Mouse (Mus musculus): ENCODE data around the gene Rpgr. TPM values are rescaled to one million over a fixed set of nuclear protein-coding genes. Genes with fewer than 3 reads are reported as not detected.
A peak's percentile ranks its signal among the peaks of the same experiment; 100 is the strongest.

Rpgr gene
- 9.5 and 10.0 TPM in 2 replicates for polyA plus RNA-seq (2015; fragmentation: Nextera tagmentation; extraction: Ambion mirVana)

- H3K9ac ChIP-seq = peak within 1 kb of the TSS; percentile 31; the same call in 1 of the 2 replicates
These were observed at the start of gene Rpgr for GRCm38 (mm10) chrX:10216410-10216949. Gene Rpgr, minus strand, starts transcription at chrX:10216920.

GRCm38 (mm10) chrX:10258260-10258659 is 41.5 kb upstream of the Rpgr start:
- Histone ChIP-seq H3K9ac (no peak overlapping the region), H3K9me3 (no peaks in the 10 kb centered on the region), H3K4me3 (no peak overlapping the region), H3K4me1 (no peaks in the 10 kb centered on the region), H3K4me2 (no peak overlapping the region), H3K27me3 (no peaks in the 10 kb centered on the region), H3K36me3 (no peaks in the 10 kb centered on the region), H3K27ac (no peak overlapping the region)
- WGBS = 75% methylated on average over 5 of the region's 5 CpGs
- ATAC-seq (ENCODE audit: insufficient number of reproducible peaks, low FRiP score, low TSS enrichment, low read depth) = no peak

More at GRCm38 (mm10) chrX:10216410-10216949, at the start of gene Rpgr:
- H3K9me3 ChIP-seq = no peaks in the 10 kb centered on the region
- H3K36me3 ChIP-seq = no peaks in the 10 kb centered on the region
- peak within 1 kb of the TSS; percentile 26; the same call in 1 of the 2 replicates for H3K4me2 ChIP-seq
- H3K27ac ChIP-seq = peak within 1 kb of the TSS; percentile 80
- peak within 1 kb of the TSS; percentile 56 for H3K4me3 ChIP-seq
- H3K27me3 ChIP-seq = no peaks in the 10 kb centered on the region
- WGBS = 11% methylated on average over 44 of the region's 47 CpGs
- ATAC-seq (ENCODE audit: insufficient number of reproducible peaks, low FRiP score, low TSS enrichment, low read depth) = peak; percentile 98
- no peaks in the 10 kb centered on the region for H3K4me1 ChIP-seq

- H3K27me3 ChIP-seq = no peaks in the 10 kb centered on the region
- no peak for ATAC-seq (ENCODE audit: insufficient number of reproducible peaks, low FRiP score, low TSS enrichment, low read depth)
- 67% methylated on average over 1 of the region's 1 CpGs for WGBS
These were observed 41.1 kb upstream of the Rpgr start for GRCm38 (mm10) chrX:10257774-10258173.

GRCm38 (mm10) chrX:10251852-10252504 is 35.3 kb upstream of the Rpgr start, which contains the start of gene Otc:
Gene Otc, plus strand, starts transcription at chrX:10252305.
- no peaks in the 10 kb centered on the region for H3K4me1 ChIP-seq

More at GRCm38 (mm10) chrX:10257774-10258173, 41.1 kb upstream of the Rpgr start:
- no peak overlapping the region for H3K4me3 ChIP-seq
- H3K4me1 ChIP-seq = no peaks in the 10 kb centered on the region
- no peak overlapping the region for H3K4me2 ChIP-seq
- no peaks in the 10 kb centered on the region for H3K36me3 ChIP-seq
- H3K9me3 ChIP-seq = no peaks in the 10 kb centered on the region
- H3K9ac ChIP-seq = no peak overlapping the region
- H3K27ac ChIP-seq = no peak overlapping the region

GRCm38 (mm10) chrX:10251357-10251756 is 34.6 kb upstream of the Rpgr start:
- H3K4me3 ChIP-seq = no peak overlapping the region
- no peak overlapping the region for H3K9ac ChIP-seq
- H3K4me1 ChIP-seq = no peaks in the 10 kb centered on the region
- H3K36me3 ChIP-seq = no peaks in the 10 kb centered on the region
- no peaks in the 10 kb centered on the region for H3K27me3 ChIP-seq
- no peak overlapping the region for H3K4me2 ChIP-seq
- no peak for ATAC-seq (ENCODE audit: insufficient number of reproducible peaks, low FRiP score, low TSS enrichment, low read depth)
- no peak overlapping the region for H3K27ac ChIP-seq
- no peaks in the 10 kb centered on the region for H3K9me3 ChIP-seq

More at GRCm38 (mm10) chrX:10251852-10252504, 35.3 kb upstream of the Rpgr start, which contains the start of gene Otc:
- ATAC-seq (ENCODE audit: insufficient number of reproducible peaks, low FRiP score, low TSS enrichment, low read depth) = no peak
- H3K36me3 ChIP-seq = no peaks in the 10 kb centered on the region
- H3K9me3 ChIP-seq = no peaks in the 10 kb centered on the region
- H3K4me2 ChIP-seq = no peak within 1 kb of the TSS
- no peak within 1 kb of the TSS for H3K27ac ChIP-seq
- 64% methylated on average over 2 of the region's 2 CpGs for WGBS
- H3K9ac ChIP-seq = no peak within 1 kb of the TSS
- no peak within 1 kb of the TSS for H3K4me3 ChIP-seq
- H3K27me3 ChIP-seq = no peaks in the 10 kb centered on the region

GRCm38 (mm10) chrX:10243916-10244315 is 27.2 kb upstream of the Rpgr start:
- WGBS = 62% methylated on average over 3 of the region's 3 CpGs
- no peaks in the 10 kb centered on the region for H3K27me3 ChIP-seq
- H3K4me2 ChIP-seq = no peak overlapping the region
- H3K27ac ChIP-seq = no peak overlapping the region
- no peak overlapping the region for H3K9ac ChIP-seq
- H3K9me3 ChIP-seq = no peaks in the 10 kb centered on the region
- no peak for ATAC-seq (ENCODE audit: insufficient number of reproducible peaks, low FRiP score, low TSS enrichment, low read depth)
- H3K4me3 ChIP-seq = no peak overlapping the region
- H3K4me1 ChIP-seq = no peaks in the 10 kb centered on the region
- H3K36me3 ChIP-seq = no peaks in the 10 kb centered on the region

GRCm38 (mm10) chrX:10239515-10239914 is 22.8 kb upstream of the Rpgr start:
- Histone ChIP-seq H3K27me3 (no peaks in the 10 kb centered on the region), H3K27ac (no peak overlapping the region), H3K4me1 (no peaks in the 10 kb centered on the region), H3K4me2 (no peak overlapping the region), H3K36me3 (no peaks in the 10 kb centered on the region), H3K9me3 (no peaks in the 10 kb centered on the region), H3K9ac (no peak overlapping the region), H3K4me3 (no peak overlapping the region)
- ATAC-seq (ENCODE audit: insufficient number of reproducible peaks, low FRiP score, low TSS enrichment, low read depth) = no peak
- 62% methylated on average over 4 of the region's 4 CpGs for WGBS

GRCm38 (mm10) chrX:10234617-10235016 is 17.9 kb upstream of the Rpgr start:
- no peak for ATAC-seq (ENCODE audit: insufficient number of reproducible peaks, low FRiP score, low TSS enrichment, low read depth)
- WGBS = 68% methylated on average over 3 of the region's 3 CpGs
- Histone ChIP-seq H3K4me3 (no peak overlapping the region), H3K9ac (no peak overlapping the region), H3K27me3 (no peaks in the 10 kb centered on the region), H3K4me2 (no peak overlapping the region), H3K36me3 (no peaks in the 10 kb centered on the region), H3K4me1 (no peaks in the 10 kb centered on the region), H3K9me3 (no peaks in the 10 kb centered on the region), H3K27ac (no peak overlapping the region)

GRCm38 (mm10) chrX:10233051-10233450 is 16.3 kb upstream of the Rpgr start:
- no peak for ATAC-seq (ENCODE audit: insufficient number of reproducible peaks, low FRiP score, low TSS enrichment, low read depth)

GRCm38 (mm10) chrX:10219281-10219680 is 2.6 kb upstream of the Rpgr start:
- no peak overlapping the region for H3K4me2 ChIP-seq
- ATAC-seq (ENCODE audit: insufficient number of reproducible peaks, low FRiP score, low TSS enrichment, low read depth) = no peak
- H3K36me3 ChIP-seq = no peaks in the 10 kb centered on the region
- WGBS = 56% methylated on average over 6 of the region's 6 CpGs
- H3K27me3 ChIP-seq = no peaks in the 10 kb centered on the region
- H3K4me1 ChIP-seq = no peaks in the 10 kb centered on the region
- H3K9me3 ChIP-seq = no peaks in the 10 kb centered on the region
- no peak overlapping the region for H3K9ac ChIP-seq
- H3K27ac ChIP-seq = no peak overlapping the region
- H3K4me3 ChIP-seq = no peak overlapping the region

More at GRCm38 (mm10) chrX:10233051-10233450, 16.3 kb upstream of the Rpgr start:
- H3K9ac ChIP-seq = no peak overlapping the region
- no peaks in the 10 kb centered on the region for H3K9me3 ChIP-seq
- no peaks in the 10 kb centered on the region for H3K4me1 ChIP-seq
- no peaks in the 10 kb centered on the region for H3K27me3 ChIP-seq
- 51% methylated on average over 2 of the region's 2 CpGs for WGBS
- no peak overlapping the region for H3K27ac ChIP-seq
- no peak overlapping the region for H3K4me2 ChIP-seq
- no peaks in the 10 kb centered on the region for H3K36me3 ChIP-seq
- no peak overlapping the region for H3K4me3 ChIP-seq

GRCm38 (mm10) chrX:10215972-10216371 is 748 bp downstream of the Rpgr start:
- no peaks in the 10 kb centered on the region for H3K27me3 ChIP-seq
- no peaks in the 10 kb centered on the region for H3K36me3 ChIP-seq
- 0 out of 2 replicates have a peak, but pooled peaks have one; percentile 4 for ATAC-seq (ENCODE audit: insufficient number of reproducible peaks, low FRiP score, low TSS enrichment, low read depth)
- H3K9me3 ChIP-seq = no peaks in the 10 kb centered on the region
- 0 out of 2 replicates have a peak overlapping the region, but pooled peaks have one; percentile 26 for H3K4me2 ChIP-seq
- H3K9ac ChIP-seq = peak overlapping the region; percentile 31; the same call in 1 of the 2 replicates
- peak overlapping the region; percentile 56 for H3K4me3 ChIP-seq
- H3K27ac ChIP-seq = peak overlapping the region; percentile 80
- H3K4me1 ChIP-seq = no peaks in the 10 kb centered on the region
- 25% methylated on average over 16 of the region's 16 CpGs for WGBS

GRCm38 (mm10) chrX:10205937-10206336 is 10.8 kb downstream of the Rpgr start:
- Histone ChIP-seq H3K9ac (no peak overlapping the region), H3K4me3 (no peak overlapping the region), H3K27me3 (no peaks in the 10 kb centered on the region), H3K36me3 (no peaks in the 10 kb centered on the region), H3K9me3 (no peaks in the 10 kb centered on the region), H3K27ac (no peak overlapping the region), H3K4me1 (no peaks in the 10 kb centered on the region), H3K4me2 (no peak overlapping the region)
- no peak for ATAC-seq (ENCODE audit: insufficient number of reproducible peaks, low FRiP score, low TSS enrichment, low read depth)
- 58% methylated on average over 5 of the region's 5 CpGs for whole genome bisulfite sequencing

All from limb, embryonic 15.5 days (tissue).